Mouse (Mus musculus) myocyte (in vitro differentiated cells): ENCODE measurements at regions not wholly inside any gene's neighbourhood (a gene's known extent, or its start where the extent isn't known, plus 50 kb on each side); places are given as distances from the start of the nearest gene placed in this dataset.

Source experiments
- H3K27me3 ChIP-seq: one replicate; pipeline ENCODE4 v1.6.1; 2011; ENCODE audit not compliant: control insufficient read depth, insufficient read depth, insufficient read length
- H3K36me3 ChIP-seq: one replicate; pipeline ENCODE4 v1.6.1; 2011; ENCODE audit not compliant: control insufficient read depth, insufficient read depth
- H3K4me2 ChIP-seq: one replicate; pipeline ENCODE4 v1.6.1; 2011; ENCODE audit warnings: low read depth, control low read depth
- H3K4me3 ChIP-seq: one replicate; pipeline ENCODE4 v1.5.1; 2011; ENCODE audit warnings: mild to moderate bottlenecking, control low read depth, moderate library complexity
- H3K79me2 ChIP-seq: one replicate; pipeline ENCODE4 v1.6.1; 2011; ENCODE audit not compliant: control insufficient read depth, insufficient read depth
- H3ac ChIP-seq: one replicate; pipeline ENCODE4 v1.6.1; 2011; ENCODE audit not compliant: control insufficient read depth, insufficient read length
- CEBPB ChIP-seq: IDR thresholded peaks from 2 replicates; pipeline ENCODE4 v1.6.1; 2011; ENCODE audit warnings: mild to moderate bottlenecking, moderate library complexity; ENCODE audit not compliant: poor library complexity, insufficient read depth, severe bottlenecking
- E2F4 ChIP-seq: IDR thresholded peaks from one replicate; pipeline ENCODE4 v1.6.1; 2011; ENCODE audit warnings: mild to moderate bottlenecking, control low read depth, moderate library complexity; ENCODE audit not compliant: insufficient read depth
- MAX ChIP-seq: IDR thresholded peaks from one replicate; pipeline ENCODE4 v1.6.1; 2011; ENCODE audit warnings: low read depth, mild to moderate bottlenecking, control low read depth
- MYOD1 ChIP-seq, 3 experiments: IDR thresholded peaks; one replicate each; pipeline ENCODE4 v1.6.1; 2011; ENCODE audit warnings: control low read depth in 2 of 3, low read depth in 2 of 3, mild to moderate bottlenecking in 2 of 3, moderate library complexity in 1 of 3; ENCODE audit not compliant: insufficient read length in 2 of 3, control insufficient read depth in 1 of 3
- MYOG ChIP-seq, 3 experiments: IDR thresholded peaks; one replicate each; pipeline ENCODE4 v1.6.1; 2011; ENCODE audit warnings: control low read depth in 2 of 3, low read depth in 2 of 3, mild to moderate bottlenecking in 2 of 3; ENCODE audit not compliant: insufficient read length in 2 of 3, control insufficient read depth in 1 of 3, insufficient read depth in 1 of 3
- POLR2AphosphoS2 ChIP-seq: IDR thresholded peaks from one replicate; pipeline ENCODE4 v1.6.1; 2011; ENCODE audit warnings: low read depth, control low read depth; ENCODE audit not compliant: insufficient read length
- TCF3 ChIP-seq: IDR thresholded peaks from one replicate; pipeline ENCODE4 v1.6.1; 2011; ENCODE audit warnings: low read depth, control low read depth; ENCODE audit not compliant: insufficient read length
- USF1 ChIP-seq: IDR thresholded peaks from one replicate; pipeline ENCODE4 v1.6.1; 2011; ENCODE audit warnings: low read depth, mild to moderate bottlenecking, control low read depth, moderate library complexity

GRCm38 (mm10) chr8:26923166-26923565 lies 54.0 kb upstream of the Zfp703 start:
- Histone ChIP-seq H3ac (no peak overlapping the region), H3K4me2 (no peak overlapping the region), H3K4me3 (no peak overlapping the region), H3K79me2 (no peaks in the 10 kb centered on the region), H3K27me3 (no peaks in the 10 kb centered on the region), H3K36me3 (no peaks in the 10 kb centered on the region)
- no peak for TF ChIP-seq MAX
- no peak for TF ChIP-seq MYOG (IDR thresholded peaks at IDR 0.05; ENCODE audit: control insufficient read depth in 1 of 3, insufficient read depth in 1 of 3, insufficient read length in 2 of 3, low read depth in 2 of 3)
- no peak for TF ChIP-seq USF1
- no peak for TF ChIP-seq MYOD1 (IDR thresholded peaks at IDR 0.05; ENCODE audit: control insufficient read depth in 1 of 3, insufficient read length in 2 of 3, low read depth in 2 of 3)
- TF ChIP-seq CEBPB = no peak
- TF ChIP-seq TCF3 = no peak
- no peak for TF ChIP-seq E2F4
- TF ChIP-seq POLR2AphosphoS2 = no peak
